Mouse (Mus musculus): ENCODE results near the gene Rps6ka1.

DNA sequence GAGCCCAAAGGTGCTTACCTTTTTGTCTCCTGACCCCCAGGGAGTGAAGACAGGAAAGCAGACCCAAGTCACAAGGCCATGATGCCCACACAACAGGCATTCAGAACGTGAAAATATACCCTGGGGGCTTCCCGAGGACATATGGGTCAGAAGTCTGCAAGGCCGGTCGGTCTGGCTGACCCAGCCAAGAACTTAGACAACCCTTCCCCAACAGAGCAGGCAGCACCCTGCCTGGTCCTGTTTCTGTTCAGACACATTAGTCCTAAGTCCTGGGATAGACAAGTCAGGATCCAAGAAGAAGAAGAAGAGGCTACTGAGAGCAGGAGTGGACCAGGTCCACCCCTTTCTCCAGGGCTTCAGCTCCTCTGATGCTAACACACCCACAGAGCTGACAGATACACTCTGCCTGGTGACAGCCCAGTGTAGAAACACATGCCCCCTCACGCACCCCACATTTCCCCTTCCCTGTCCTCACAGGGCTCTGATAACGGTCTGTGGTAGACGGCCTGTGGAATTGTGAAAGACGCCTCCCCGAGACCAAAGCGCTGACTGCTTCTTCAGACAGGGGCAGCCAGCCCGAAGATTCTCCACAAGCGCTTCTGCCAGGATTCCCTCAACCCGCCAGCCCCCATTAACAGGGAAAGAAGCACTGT, 12.6 kb downstream of the Rps6ka1 start:
- TF ChIP-seq NANOG (IDR thresholded peaks at IDR 0.05; ENCODE audit: borderline replicate concordance, low read length): no peak
- TF ChIP-seq CTCF (conservative IDR thresholded peaks at IDR 0.05; ENCODE audit: low read length): no peak
